Mouse (Mus musculus) neural tube, embryonic 10.5 days (tissue): ENCODE data around the gene Nrp2.

Experiments
- DNase-seq: peaks from one replicate; pipeline ENCODE4 v3.0.0-alpha.2; 2017; ENCODE audit warnings: low spot score; ENCODE audit errors: extremely low spot score

The Nrp2 gene

DNA sequence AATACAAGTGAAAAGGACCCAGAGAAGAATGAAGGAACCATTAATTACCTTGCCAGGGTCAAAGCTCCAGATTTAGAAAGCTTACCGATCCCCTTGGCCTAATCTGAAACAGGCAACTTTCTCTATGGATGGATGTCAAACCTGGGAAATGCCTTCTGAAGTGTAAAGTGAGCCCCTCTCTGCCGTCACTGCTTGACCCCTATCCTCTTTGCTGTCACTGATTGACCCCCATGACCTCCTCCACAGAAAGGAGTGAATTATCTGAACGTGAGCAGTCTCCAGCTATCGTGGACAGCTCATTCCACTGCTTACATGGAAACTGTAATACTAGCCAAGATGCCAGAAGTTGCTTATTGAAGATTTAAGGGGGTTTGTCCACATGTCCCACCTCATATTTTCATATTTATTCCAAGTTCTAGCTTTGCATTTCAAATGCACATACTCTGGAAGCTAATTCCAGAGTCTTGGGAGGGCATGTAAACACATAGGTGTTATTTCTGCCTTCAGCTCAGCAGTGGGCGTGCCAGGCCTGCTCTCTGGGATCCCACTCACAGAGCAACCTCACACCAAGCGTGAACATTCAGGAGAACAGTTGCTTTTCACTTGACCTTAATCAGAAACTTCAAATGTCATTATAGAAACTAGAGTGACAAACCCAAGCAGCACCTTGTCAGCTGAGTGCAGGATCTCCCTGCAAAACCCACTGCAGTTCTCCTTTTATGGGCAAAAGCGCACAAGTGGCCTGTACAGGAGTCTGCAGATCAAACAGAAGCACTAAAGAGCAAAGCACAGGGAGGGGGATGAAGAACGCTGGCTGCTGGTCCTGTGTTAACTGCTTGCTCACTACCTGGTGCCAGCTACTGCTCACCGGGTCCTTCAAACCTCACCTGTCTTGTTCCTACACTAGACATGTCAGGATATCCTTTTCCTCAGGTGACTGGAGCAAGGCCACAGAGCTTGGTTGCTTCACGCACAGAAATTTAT lies 109.9 kb downstream of the Nrp2 start:
- no peak for DNase-seq

DNA sequence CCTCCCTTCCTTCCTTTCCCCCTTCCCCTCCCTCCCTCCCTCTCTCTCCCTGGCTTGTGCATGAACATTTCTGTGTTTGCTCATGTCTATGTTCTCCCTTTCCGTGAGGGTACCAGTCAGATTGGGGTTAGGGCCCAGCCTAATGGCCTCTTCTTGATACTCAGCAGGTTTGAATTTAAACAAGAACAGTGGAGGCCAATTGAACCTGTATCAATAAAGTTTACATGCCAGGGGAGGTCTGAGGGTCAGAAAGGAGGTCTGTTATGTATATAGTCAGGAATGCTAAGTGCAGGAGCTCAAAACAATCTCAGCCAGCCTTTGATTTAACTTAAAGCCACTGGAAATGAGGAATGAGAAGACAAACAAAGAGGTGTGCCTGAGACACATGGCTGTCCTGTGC lies 110.9 kb downstream of the Nrp2 start:
- DNase-seq, result no peak

DNA sequence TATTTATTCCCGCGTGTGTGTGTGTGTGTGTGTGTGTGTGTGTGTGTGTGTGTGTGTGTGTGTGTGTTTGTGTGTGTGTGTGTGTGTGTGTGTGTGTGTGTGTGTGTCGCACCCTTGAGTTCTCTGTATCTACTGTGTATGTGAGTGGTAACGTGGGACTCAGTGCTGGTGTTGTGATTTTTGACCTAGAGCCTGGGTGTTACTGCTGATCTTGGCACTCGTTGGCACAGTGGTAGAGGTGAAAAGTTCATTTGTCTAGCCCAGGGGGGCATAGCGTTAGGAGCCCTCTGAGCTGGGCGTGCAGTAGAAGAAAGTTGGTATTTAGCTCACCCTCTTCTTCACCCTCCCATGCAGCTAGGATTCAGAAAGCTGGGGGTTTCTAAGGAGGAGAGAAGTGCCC lies 114.5 kb downstream of the Nrp2 start:
- DNase-seq, result no peak

DNA sequence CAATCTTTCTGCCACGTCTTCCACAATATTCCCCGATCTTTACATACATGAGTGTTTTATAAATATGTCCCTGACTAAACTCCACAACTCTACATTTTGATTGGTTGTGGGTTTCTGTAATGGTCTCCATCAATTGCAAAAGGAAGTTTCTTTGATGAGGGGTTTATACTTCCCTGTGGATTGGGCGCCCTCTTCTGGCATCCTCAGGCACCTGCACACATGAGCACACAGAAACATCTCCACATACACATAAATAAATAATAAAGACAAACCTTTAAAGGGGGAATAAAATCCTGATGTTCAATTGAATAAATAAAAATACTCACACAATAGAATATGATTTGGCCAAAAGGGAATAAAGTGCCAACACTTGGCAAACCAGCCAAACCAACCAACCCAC lies 117.1 kb downstream of the Nrp2 start:
- no peak for DNase-seq

DNA sequence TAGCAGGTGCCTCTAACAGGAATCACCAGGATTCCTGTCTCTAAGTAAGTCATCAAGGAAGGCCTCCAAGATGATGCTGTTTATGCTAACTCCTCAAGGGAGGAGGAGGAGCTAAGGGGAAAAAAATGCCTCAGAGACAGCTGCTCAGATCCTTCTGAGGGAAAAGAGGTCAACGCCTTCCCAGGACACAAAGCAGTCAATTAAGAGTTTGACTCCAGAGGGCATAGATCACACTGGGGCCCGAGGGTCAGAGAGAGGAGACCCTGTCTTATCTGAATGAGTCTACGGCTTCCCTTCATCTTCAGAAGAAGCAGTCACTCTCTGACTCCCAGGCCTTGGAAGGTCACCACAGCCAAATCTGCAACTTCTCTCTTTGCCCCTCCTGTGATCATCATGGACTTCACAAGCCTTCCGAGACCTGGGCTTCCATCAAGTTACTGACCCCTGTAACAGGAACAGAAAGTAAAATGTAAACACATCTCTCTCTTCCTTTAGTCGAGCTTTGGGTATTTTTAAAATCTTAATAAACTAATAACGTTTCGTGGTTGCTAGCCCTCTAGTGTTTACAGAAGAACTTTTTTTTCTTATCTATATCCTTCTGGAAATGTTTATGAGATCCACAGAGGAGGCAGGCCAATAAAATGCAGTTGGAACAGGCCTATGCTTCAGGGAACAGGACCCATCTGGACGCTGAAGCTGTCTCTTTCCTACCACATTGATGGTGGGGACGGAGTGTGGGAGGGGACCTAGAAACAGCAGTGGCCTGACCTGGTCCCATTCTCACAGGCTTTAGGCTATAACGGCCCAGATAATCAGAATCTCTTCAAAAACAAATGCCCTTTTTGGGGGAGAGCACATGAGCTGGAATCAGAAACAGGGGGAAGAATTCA lies 118.7 kb downstream of the Nrp2 start:
- DNase-seq, result no peak

DNA sequence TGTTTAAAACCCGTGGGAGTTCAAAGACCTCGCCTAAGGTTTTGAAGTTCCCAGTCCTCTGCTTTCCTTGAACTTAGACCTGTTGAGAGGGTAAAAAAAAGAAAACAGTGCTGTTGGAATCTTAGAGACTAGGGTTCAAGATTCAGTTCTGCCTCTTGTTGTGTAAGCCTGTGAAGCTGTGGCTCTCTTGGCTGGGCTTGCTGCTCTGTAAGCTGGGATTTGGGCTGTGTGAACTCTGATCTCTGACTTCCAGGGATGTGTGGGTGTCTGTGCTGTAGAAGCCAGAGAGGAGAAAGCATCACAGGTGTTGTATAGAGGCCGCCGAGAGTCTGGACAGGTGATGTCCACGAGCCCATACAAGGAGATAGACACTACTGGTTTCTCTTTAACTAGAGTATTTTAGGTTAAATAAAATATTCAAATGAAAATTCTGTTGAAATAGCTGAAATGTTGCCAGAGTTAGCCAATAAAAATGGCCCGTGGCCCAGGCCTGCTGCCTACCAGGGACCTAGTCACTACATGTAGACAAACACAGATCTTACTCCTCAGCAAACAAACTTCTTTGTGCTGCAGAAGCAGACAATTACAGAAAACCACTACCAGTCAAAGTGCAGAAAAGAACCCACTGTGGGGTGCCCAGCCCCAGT lies 120.6 kb downstream of the Nrp2 start:
- DNase-seq, result no peak

DNA sequence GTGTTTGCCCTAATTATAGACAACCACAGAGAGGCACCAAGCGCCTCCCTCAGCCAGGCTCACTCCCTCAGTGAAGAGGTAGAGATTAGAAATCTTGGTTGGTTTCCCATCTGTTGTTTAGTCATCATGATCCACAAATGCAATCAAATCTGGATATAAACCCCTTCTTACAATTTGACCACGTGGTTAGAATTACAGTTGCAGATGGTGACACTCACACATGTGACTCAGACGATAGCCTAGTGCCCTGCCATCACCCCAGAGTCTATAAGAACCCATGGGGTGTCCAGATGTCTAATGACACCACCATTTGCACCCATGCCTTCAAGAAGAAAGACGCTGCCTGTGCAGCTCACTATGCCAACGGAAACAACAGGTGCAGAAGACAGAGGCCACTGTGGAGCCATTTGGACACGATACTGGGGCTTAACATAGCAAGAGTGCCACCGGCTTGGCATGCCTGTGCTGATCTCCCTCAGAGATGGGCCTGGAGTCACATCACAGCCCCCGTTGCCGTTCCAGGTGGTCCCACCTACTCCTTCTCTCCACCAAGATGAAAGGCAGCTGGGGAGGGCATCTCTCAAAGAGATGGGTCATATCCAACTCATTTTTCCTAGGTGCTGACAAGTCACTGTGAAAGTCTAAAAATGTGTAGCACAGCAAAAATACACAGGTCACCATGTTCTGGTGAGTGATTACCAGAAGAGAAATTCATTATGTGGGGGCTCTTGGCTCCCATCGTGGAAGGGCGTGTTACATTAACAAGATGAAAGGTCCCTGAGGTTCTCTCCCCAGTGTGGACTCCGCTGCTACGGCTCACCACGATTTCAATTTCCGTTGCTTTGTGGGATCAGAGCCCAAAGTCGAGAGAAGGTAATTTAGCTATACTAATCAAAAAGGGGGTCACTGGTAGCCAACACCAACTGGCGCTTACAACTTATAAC lies 123.0 kb downstream of the Nrp2 start:
- DNase-seq, result no peak

DNA sequence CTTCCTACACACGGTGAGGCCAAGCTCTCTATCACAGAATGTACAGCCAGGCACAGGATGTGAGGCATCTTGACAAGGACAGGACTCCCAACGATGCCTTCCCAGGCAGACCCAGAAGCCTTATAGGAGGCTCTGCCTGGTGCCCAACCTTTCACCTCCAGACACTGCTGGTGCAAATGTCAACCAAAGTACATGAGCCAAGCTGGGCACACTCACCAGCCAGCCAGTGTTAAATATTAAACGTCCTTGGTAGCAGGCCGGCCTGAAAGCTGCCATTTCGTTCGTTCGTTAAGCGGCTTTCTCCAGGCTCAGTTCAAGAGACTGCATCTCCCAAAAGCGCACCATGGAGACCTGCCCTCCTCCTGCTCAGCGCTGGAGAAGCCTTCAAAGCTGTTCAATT lies 124.2 kb downstream of the Nrp2 start:
- DNase-seq, result no peak

DNA sequence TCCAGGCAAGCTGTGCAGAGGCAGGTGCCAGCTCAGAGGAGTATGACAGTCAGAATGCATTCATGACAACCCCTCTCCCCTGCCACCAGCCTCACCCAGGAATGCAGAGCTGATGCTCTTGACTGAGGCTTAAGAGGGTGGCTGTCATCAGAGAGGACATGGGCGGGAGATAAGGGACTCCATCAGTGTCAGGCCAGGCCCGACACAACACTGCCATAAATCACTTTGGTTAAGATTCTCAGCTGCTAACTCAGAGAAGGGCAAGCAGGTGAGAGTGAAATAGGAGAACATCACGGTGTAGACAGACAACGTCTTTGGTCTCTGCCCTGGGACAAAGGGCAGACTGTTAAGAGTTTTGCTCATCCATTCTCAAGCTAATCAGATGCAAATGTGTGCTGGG lies 125.1 kb downstream of the Nrp2 start:
- no peak for DNase-seq

DNA sequence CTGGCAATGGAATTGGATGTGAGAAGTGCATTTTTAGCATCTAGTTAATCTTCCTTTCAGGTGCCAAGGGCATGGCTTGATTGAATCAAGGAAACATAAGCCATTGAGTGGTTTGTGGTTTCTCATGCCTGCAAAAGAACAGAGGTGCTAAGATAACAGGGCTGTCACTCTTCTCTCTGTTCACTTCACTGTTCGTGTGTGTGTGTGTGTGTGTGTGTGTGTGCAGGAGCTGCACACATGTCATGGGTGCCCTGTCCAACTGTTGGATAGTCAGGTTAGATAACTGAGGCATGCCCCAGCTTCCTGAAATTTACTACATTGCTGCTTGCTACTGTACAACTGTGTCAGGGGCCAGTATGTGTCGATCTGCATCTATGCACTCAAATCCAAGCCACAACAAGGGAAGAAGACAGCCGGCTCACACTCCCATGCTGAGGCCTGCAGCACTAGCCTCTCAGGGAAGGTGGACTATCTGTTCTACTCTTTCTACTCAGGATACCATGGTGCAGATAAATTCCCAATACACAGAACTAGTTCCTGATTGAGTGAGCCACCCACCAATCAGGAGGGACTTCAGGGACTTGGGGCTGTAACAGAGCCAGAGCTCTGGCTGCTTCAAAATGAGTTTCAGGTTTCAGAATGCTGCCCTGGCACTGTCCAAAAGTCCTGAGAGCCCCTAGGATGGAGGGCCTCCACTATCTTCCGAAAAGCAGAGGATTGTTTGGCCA lies 126.8 kb downstream of the Nrp2 start:
- no peak for DNase-seq

DNA sequence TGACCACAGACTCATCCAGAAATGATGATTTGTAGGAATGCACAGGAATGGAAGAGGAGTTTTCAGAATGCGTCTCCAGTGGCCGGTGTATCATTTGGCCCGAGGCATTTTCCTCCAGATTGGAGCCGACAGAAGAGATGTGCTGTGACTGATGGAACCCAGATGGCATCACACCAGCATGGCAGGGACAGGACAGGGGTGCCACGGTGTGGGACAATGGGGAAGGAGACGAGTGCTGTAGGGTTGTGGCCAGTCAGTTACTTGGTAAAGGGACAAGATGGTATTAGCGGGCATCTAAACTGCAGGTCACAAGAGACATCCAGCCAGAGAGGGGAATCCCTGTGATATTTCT lies 127.3 kb downstream of the Nrp2 start:
- no peak for DNase-seq

DNA sequence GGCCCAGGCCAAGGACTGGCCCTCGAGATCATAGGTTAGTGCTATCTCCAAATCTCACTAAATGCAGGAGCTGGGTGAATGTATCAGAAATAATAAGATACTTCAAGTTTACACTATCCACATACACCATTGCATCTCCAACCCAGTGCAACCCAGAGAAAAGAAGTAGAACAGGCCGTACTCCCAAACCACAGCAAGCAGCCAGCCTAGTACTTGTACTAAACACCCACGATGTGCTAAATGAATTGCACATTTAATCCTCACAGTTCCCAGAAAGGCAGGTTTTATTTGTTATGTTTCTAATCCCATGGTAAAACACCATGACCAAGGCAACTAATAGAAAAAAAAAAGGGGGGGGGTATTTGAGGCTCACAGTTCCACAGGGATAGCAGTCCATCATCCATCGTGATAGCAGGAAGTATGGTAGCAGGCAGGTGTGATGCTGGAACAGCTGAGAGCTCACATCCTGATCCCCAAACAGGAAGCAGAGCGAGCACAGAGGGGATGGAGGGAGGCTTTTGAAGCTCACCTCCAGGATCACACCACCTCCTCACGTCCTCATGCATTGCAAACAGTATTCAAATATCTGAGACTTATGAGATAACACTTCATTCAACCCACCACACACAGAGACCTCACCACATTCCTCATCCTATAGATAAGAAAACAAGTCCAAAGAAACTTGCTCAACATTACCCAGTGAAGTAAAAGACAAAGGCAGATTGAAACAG lies 128.8 kb downstream of the Nrp2 start:
- DNase-seq, result no peak

DNA sequence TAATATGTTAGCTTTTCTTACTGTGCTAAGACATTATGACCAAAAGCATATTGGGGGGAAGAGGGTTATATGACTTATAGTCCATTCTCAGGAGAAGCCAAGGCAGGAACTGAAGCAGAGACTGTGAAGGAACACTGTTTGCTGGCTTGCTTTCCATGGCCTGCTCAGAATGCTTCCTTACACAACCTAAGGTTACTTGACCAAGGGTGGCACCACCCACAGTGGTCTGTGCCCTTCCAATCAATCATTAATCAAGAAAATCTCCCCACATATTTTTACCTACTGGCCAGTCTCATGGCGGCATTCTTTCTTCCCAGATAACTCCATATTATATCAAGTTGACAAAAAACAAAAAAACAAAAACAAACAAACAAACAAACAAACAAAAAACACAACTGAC lies 130.3 kb downstream of the Nrp2 start:
- DNase-seq, result no peak

DNA sequence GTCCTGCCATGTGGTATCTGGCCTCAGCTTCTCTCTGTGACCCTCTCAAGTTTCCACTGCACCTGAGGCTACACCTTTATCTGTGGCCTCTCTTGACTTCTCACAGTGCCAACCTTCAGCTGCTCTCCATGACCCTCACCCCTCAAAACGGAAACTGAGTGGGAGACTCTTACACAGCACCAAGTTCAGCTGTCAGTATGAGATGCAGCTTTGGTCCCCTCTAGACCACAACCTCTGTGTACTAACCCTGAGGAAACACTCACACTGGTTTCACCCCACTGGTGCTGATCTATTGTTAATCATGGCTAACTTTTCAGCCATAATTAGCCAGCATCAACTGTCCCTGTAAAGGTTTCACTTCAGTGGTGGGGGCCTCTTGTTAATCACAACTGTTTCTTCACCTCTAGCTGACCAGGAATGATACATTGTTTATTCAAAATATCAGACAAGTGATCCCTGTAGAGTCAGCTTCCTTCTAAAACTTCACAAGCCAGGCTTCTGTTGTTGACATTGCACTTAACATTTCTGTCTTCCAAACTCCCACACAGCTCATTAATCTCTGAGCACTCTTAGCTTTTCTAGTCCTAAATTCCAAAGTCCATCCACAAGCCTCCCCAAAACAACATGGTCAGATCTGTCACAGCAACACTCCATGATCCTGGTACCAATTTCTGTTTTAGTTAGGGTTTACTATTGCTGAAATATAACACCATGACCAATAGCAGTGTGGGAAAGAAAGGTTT lies 131.5 kb downstream of the Nrp2 start:
- DNase-seq, result no peak

DNA sequence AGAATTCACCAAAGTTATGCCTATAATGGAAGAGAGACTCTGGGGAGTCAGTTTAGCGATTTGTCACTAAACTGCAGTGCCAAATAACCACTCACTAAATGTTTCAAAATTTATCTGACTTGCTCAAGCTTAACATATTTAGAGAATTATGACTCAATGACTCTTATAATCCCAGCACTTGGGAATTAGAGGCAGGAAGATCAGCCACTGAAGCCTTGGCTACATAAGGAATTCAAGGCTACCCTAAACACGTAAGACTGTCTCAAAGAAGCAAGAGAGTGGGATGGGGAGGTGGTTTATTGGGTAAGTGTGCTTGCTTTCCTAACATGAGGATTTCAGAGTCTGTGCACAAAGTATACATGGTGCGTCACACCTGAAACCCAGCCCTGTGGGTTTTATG lies 135.0 kb downstream of the Nrp2 start:
- DNase-seq, result no peak

DNA sequence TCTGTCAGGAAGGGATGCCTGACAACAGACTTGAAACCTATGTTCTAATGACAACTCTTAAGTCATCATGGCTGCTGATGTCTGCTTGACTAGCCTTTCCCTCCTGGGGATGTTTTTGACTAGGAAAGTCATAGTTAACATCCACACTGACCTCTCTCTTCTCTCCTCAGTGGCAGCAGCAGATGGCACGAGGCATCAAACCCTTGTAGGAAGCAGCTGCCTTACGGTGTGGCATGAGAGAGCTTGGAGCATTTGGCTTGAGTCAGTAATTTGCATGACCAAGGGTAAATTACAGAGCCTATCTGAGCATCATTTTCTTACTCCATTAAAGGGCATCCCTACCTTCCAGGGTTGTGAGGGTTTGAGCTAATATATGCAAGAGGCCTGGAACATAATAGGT lies 135.5 kb downstream of the Nrp2 start:
- DNase-seq, result no peak

DNA sequence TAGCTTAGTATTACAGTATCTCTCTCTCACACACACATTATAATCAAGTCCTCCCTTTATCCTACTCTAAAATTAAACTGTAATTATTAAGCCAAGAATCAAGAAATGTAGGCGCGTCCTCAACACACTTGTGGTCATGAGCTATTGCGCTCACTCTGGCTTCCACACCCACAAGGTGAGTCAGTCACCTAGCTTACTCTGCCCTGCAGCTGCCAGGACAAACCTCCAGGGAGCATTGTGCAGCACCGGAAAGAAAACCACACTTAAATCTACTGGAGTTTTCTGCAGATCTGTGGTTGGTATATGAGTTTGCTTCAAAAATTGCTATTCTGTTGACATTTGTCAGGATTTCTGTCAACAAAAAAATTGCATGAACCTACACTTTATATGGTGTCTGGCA lies 140.1 kb downstream of the Nrp2 start:
- DNase-seq, result no peak

DNA sequence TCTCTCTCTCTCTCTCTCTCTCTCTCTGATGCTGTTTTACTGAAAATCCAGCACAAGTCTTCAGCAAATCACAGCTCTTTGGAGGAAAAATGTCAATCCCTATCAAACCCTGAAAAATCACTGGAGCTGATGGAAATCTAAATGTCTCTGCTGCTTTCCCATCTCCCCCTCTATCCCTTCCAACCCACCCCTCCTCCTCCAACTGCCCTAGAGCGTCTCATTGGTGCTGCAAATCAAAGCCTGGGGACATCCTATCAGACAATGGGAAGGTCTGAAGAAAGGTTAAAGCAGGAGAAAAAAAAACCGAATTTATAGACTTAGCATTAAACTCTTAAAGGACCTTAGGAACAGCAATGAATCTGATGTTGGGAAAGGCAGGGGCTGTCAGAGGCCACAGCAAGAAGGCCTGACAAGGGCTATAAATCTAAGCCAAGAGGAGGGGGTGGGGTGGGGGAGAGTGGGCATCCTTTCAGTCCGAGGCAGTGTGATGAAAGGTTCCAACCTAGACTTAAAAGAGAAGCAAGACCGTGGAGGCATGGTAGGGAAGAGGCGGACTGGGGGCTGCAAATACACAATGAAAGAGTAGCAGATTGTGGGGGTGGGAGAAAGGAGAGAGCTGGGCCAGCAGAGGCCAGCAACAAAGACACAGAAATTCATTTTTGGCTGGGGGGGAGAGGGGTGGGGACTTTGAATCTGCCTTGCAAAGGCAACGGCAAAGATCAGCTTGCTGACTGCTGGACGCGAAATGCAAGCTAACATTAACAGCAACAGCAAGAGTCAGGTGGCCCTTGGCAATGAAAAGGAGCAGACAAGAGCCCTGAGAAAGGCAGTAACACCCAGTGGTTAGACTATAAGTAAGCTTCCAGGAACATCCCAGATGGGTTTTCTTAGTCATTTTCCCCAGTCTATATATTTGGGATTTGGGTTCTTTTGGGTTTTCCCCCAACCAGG lies 148.2 kb downstream of the Nrp2 start:
- DNase-seq, result peak; percentile 58
